Mouse (Mus musculus): ENCODE measurements around the gene Olfr223.
"Not testable (repeated sequence)": the region's sequence is repeated elsewhere in the genome, so short reads cannot be mapped to it uniquely, and the experiment has no call there.

Olfr223 gene

DNA sequence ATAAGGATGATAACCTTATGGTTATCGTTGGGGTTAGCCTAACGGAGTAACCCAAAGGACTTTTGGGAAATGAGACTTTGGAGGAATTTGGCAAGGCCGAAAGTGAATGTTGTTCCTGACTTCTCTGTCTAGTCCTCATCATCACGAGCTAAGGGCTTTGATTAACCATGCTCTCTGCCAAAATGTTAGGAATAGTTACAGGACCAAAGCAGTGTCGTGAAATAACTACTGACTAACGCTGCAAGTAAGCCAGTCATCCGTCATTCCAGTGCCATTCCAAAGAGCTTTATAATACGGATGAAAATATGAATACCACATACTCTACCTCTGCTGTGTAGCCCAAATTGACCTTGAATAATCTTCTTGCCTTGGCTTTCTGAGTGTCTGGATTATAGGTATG is 3.9 kb upstream of the Olfr223 start:
- no peak for DNase-seq (ENCODE audit: low spot score)

DNA sequence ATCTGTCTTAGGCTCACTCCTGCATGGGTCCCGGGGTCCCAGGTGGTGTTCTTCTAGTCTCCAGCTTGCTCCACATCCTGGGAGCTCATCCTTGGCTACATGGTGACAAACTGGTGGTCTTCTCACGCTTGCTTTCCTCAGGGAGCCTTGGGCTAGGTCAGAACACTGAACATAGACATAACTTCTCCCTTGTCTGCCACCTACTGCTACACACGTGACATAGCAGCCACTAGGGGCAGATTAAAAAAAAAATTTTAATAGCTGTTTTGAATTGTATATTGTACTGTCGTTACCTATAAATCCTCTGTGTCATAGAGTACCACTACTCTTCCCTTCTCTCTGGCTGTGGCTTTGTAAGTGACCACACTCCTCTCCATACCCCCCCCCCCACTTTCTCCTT is 3.0 kb upstream of the Olfr223 start:
- no peak for DNase-seq (ENCODE audit: low spot score)

DNA sequence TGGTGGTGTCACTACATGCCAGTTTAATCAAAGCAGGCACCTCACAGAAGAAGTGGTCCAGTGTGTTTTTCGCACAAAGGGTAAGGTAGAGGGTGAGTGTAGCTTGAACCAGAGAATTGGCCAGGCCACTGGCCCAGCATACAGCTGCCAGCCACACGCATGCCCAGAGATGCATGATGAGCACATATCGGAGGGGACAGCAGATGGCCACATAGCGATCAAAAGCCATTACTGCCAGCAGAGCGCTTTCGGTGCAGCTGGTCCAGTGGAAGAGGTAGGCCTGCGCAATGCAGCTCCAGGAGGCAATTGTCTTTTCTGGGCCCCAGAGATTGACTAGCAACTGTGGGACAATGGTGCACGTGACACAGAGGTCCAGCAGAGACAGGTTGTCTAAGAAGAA is 3.6 kb downstream of the Olfr223 start:
- no peak for DNase-seq (ENCODE audit: low spot score)

DNA sequence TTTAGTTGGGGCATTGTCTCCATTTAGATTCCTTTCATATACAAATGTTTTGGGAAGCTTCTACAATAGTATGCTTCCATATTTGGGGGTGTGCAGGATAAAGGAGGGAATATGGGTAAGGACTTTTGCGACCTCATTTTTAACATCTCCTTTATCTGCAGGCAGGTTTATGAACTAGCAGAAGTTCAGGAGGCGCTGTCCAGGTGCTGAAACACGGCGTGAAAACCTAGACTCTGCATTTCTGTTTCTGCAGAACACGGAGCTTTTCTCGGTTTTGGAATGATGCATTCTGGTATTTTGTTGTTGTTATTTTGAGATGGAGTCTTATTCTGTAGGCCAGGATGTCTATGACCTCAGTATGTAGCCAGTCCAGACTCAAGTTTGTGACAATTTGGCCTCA is 8.6 kb downstream of the Olfr223 start:
- peak; percentile 32 for DNase-seq (ENCODE audit: low spot score)

DNA sequence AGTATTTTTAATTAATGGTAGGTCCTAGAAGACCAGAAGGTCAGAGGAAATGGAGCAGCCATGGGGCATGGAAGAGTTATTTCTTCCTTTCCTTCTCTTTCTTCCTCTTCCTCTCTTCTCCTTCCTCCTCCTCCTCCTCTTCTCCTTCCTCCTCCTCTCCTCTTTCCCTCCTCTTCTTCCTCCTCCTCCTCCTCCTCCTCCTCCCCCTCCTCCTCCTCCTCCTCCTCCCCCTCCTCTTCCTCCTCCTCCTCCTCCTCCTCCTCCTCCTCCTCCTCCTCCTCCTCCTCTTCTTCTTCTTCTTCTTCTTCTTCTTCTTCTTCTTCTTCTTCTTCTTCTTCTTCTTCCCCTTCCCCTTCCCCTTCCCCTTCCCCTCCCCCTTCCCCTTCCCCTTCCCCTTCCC is 17.0 kb downstream of the Olfr223 start, which contains the start of gene Olfr222:
Gene Olfr222, minus strand, starts transcription at position 101 of the 400 bp plus-strand sequence.
- DNase-seq (ENCODE audit: low spot score) = not testable (repeated sequence)

DNA sequence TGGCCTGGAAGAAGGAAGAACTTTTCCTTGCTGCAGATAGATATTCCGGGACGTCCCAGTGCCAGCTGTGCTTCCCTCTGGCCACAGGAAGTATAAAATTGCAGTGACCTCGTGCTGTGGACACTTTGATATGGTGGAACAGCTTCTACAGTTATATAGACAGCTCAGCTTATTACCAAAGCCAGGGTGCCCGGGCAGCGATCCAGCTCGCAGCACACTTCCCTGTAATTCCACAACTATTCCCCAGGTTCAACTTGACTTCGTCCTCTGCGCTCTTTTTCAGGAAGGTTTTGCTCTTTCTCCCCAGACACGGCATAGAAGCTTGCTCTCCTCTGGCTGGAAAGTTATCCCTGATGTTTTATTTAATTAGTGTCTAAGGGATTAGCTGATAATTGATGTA is 17.4 kb downstream of the Olfr223 start:
- no peak for DNase-seq (ENCODE audit: low spot score)

DNA sequence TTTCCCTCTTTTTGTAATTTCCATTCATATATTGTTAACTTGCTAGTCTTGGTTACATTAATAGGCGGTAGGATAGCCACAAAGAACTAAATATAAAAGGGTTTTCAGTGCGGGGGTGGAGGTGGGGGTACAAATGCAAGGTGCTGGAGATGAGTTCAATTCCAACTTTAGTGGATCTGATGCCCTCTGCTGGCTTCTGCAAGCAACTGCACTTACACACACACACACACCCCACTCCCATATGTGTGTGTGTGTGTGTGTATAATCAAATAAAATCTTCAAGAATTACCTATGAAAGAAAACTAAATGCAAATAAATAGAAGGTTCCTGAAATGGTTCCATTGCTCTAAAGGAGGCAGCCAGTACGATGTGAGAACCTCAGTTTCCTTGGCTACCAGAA is 23.8 kb downstream of the Olfr223 start:
- no peak for DNase-seq (ENCODE audit: low spot score)

DNA sequence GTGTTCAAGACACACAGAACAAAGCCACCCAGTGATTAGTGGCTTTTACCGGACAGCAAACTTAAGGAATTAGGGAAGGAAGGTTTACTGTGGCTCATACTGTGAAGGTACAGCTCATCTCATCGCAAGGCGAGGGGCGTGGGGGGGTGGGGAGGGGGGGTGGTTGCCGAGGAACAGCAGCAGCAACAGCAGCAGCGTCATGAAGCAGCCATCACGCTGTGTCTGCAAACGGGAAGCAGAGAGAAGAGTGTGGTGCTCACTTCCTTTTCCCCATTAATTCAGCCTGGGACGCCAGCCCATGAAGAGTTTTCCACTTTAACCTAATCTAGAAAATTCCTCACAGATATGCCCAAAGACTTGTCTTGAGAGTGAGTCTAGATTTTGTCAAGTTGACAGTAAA is 30.3 kb downstream of the Olfr223 start:
- no peak for DNase-seq (ENCODE audit: low spot score)

DNA sequence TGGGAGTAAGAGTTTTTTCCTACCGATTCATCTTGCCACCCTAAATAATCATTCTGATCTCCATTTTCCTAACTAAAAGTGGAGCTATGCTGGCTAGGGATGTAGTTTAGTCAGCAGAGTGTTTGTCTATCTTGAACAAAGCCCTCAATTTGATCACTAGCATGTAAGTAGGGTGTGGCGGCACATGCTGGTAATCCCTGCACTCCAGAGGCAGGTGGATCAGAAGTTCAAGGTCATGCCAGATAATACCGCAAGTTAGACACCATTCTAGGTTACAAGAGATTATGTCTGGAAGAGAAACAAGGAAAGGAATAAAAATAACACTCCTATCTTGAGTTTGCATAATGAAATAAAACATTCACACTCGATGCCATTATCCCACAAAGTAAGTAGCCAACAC is 30.8 kb downstream of the Olfr223 start:
- no peak for DNase-seq (ENCODE audit: low spot score)

DNA sequence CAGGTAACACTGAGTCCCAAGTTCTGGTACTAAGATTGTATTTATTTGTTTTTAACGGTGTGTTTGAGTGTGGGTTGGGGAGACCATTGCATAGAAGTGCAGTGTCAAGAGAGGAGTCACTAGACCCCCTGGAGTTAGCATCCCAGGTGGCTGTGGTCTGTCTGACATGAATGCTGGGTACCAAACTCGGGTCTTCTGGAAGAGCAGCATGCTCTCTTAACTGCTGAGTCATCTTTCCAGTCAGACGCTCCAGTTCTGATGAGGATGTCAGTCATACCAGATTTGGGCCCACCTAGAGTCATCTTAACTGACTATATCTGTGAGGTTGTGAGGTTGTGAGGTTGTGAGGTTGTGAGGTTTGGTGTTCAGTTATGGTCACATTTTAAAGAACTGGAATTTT is 32.2 kb downstream of the Olfr223 start:
- no peak for DNase-seq (ENCODE audit: low spot score)

DNA sequence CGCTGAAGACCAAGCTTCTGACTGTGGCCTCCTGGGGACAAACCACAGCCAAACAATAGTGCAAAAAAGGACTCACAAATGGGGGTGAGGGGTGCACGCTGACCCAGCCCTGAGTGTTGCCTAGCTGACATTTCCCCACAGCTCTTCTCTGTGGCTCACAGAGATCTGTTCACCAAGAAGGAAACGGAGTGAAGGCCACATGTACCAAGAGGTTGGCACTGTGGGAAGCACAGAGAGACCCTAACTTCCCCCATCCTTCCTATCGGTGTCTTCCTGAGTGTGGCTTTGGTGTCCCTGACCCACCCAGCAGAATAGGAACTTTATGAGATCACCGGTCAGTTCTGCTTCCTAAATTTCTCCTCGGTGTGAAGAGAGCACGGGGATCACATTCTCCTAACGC is 38.6 kb downstream of the Olfr223 start:
- DNase-seq (ENCODE audit: low spot score) = no peak

DNA sequence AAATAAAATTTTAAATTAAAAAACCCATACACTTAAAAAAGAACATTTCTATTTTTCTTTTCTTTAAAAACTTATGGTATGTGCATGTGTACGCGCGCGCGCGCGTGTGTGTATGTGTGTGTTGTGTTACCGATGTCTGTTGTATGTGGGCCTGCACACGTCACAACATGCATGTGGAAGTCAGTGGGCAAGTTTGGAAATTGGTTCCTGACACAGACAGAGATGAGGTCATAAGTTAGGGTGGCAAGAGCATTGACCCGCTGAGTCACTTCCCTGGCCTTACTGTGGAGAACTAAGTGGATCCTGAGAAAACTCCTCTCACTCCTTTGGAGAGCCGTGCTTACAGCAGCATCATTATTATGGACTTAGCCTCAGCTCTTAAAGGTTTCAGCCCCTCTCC is 39.0 kb downstream of the Olfr223 start:
- DNase-seq (ENCODE audit: low spot score) = no peak

DNA sequence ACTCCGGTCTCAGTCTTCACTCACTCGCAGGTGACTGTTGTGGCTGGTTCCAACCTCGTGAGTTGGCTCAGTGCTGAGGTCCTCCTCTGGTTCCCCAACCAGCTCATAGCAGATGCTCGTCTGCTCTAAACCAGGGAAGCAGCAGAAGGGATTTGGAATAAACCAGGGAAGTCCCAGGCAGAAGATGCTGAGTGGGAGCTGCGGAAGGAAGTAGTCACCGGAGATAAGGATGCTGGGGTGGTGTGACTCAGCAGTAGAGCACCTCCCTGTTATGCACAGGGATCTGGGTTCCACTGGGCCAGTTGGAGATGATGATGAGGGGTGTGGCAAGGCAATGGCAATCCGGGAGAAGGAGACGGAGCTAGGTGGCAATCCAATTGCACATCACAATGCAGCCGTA is 49.1 kb downstream of the Olfr223 start:
- DNase-seq (ENCODE audit: low spot score) = no peak

DNA sequence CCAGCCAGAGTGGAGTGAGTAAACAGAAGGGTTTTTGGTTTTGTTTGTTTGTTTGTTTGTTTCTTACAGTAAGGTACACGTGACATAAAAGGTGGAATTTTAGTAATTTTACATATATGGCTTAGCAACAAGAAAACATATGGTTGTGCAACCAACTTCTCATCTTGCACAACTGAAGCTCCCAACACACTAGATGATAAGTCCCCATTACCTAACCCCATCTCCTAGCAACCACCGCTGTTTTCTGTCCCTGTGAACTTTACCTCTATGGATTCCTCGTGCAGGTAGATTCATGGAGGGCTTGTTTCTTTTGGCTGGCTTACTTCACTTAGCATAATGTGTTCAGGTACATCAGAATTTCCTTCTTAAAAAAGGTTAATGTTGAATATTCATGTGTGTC is 49.7 kb downstream of the Olfr223 start:
- DNase-seq (ENCODE audit: low spot score) = no peak

DNA sequence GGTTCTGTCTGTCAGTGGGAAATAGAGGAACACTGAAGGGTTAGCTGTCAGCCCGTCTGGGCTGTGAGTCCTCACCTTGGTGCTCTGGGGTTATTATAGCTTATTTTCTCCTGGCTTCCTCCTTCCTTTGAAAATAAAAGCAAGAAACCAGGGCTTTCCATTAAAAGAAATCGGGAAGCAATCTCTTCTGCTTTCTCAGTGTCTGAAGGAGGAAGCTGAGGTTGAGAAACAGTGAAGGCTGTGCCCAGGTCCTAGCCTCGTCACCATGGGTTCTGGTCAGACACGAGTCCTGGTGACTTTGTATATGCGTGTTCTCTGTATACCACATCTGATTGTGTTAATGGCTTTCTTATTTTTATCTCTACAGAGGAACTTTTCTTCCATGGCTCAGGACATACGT is 50.6 kb downstream of the Olfr223 start:
- no peak for DNase-seq (ENCODE audit: low spot score)

DNA sequence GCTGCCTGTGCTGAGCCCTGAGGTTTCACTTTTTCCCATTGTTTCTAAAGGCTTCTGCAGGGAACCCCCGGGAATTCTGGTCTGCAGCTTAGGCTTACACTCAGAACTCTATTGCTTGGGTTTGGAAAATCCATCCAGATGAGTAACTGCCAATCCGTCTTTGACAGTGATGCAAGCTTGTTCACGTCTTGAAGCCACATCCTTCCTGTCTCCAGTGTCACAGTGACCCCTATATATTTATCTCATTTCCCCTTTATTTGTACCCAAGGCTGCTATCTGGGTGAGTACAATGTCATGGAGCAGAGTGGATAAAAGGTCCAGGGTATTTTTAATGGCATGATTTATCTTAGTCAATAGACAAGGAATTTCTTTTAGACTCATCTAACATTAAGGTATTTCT is 51.8 kb downstream of the Olfr223 start, which contains the start of gene Nlrp3:
Gene Nlrp3, plus strand, starts transcription at position 245 of the 400 bp plus-strand sequence.
- no peak for DNase-seq (ENCODE audit: low spot score)

DNA sequence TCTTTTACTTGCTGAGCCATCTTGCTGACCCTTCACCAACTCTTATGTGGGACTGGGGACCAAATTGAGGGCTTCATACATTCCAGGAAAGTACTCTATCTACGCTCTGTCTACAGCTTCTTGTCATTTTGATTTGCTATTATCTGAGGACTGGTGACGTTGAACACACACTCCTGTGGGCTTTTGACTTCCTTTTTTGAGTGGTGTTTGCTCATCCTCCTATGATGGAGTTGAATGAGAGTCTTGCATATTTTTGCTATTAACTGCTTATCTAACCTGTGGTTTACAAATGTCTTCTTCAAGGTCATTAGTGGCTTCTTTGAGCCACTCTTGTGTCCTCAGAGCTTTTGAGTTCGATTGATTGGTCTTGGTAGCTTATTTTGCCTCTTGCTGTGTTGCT is 53.0 kb downstream of the Olfr223 start:
- DNase-seq (ENCODE audit: low spot score) = no peak

Measured in ovary, postnatal 36 days (tissue).